Mouse (Mus musculus) frontal cortex, postnatal 10 days (tissue): ENCODE measurements around the gene Kdsr.
"Not testable (repeated sequence)": the region's sequence is repeated elsewhere in the genome, so short reads cannot be mapped to it uniquely, and the experiment has no call there.

Experiments used
- DNase-seq, 2 experiments: peaks; one replicate each; pipeline ENCODE4 v3.0.0; 2022; ENCODE audit warnings: low spot score in 2 of 2, mixed read lengths in 1 of 2

The Kdsr gene

GRCm38 (mm10) chr1:106739810-106740209 lies 19.7 kb downstream of the Kdsr start:
- no peak for DNase-seq

GRCm38 (mm10) chr1:106738092-106738491 lies 21.4 kb downstream of the Kdsr start:
- no peak for DNase-seq

- DNase-seq, result no peak
Observed at GRCm38 (mm10) chr1:106736211-106736610, 23.3 kb downstream of the Kdsr start.

- DNase-seq, result no peak
Observed at GRCm38 (mm10) chr1:106735586-106735985, 23.9 kb downstream of the Kdsr start.

- DNase-seq, result no peak
Observed at GRCm38 (mm10) chr1:106722061-106722460, 37.5 kb downstream of the Kdsr start.

- not testable (repeated sequence) for DNase-seq
Observed at GRCm38 (mm10) chr1:106717736-106718135, 41.8 kb downstream of the Kdsr start.

- peak; percentile 51 to 77 for DNase-seq
Observed at GRCm38 (mm10) chr1:106717071-106717601, 42.4 kb downstream of the Kdsr start.

GRCm38 (mm10) chr1:106716141-106716540 lies 43.4 kb downstream of the Kdsr start:
- no peak for DNase-seq

- no peak for DNase-seq
Observed at GRCm38 (mm10) chr1:106715111-106716083, 44.1 kb downstream of the Kdsr start.

GRCm38 (mm10) chr1:106714530-106714981 lies 45.0 kb downstream of the Kdsr start:
- DNase-seq, result peak in 1 of 2 experiments; percentile 38

GRCm38 (mm10) chr1:106713621-106714529 lies 45.7 kb downstream of the Kdsr start, which contains the start of gene Bcl2:
Bcl2 (minus strand) TSS chr1:106714274.
- peak; percentile 53 to 72 for DNase-seq

- peak in 1 of 2 experiments; percentile 49 for DNase-seq
Observed at GRCm38 (mm10) chr1:106712330-106712729, 47.2 kb downstream of the Kdsr start.

- no peak for DNase-seq
Observed at GRCm38 (mm10) chr1:106711356-106712125, 48.0 kb downstream of the Kdsr start.

- no peak for DNase-seq
Observed at GRCm38 (mm10) chr1:106710202-106710601, 49.3 kb downstream of the Kdsr start.

GRCm38 (mm10) chr1:106707036-106707880 lies 52.3 kb downstream of the Kdsr start:
- no peak for DNase-seq

GRCm38 (mm10) chr1:106703183-106703582 lies 56.3 kb downstream of the Kdsr start:
- no peak for DNase-seq

- no peak for DNase-seq
Observed at GRCm38 (mm10) chr1:106702471-106703175, 56.9 kb downstream of the Kdsr start.

GRCm38 (mm10) chr1:106700520-106701114 lies 58.9 kb downstream of the Kdsr start:
- no peak for DNase-seq

- DNase-seq, result no peak
Observed at GRCm38 (mm10) chr1:106696472-106696871, 63.1 kb downstream of the Kdsr start.
